Mouse (Mus musculus): ENCODE results near the gene Leng9. TPM values are rescaled to one million over a fixed set of nuclear protein-coding genes. Genes with fewer than 3 reads are reported as not detected.

Leng9 gene
- total RNA-seq, 2 experiments from 2014 or later, result 2.4 to 3.6 TPM

DNA sequence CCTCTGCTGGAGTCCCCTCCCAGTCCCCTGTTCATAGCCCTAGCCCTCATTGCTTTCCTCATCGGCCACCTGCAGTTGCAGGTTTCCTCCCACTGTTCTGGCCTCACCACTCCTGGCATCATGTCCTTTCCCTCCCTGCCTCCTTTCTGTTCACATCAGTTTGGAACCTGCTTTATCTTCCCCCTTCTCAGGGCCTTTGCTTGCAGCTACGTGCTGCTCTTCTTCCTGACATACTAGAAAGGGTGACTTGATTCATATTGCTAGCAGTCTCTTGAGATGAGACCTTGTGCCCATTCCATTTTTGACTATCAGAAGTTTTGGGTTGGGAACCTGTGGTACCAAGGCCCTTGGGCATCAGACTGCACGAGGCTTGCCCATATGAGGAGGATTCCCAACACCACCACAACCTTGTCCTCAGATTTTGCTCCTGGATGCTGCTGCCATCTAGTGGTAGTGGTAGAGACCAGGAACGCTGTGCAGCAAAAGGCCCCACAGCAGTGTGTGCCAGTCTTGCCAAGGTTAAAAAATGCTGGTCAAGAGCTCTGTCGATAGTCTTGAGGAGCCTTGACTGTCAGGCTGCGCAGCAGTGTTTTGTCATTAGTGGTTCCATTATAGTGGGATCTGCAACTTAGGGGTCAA, 4.5 kb downstream of the Leng9 start:
- intact Hi-C loops (cut with DNase I), result loop anchor here (10.0 kb wide), 2 partner anchors 521 to 779 kb away; partner anchors contain the start of genes Nat14, Prpf31, Ssc5d and Tfpt
- DNase-seq, result peak; percentile 60 to 65

DNA sequence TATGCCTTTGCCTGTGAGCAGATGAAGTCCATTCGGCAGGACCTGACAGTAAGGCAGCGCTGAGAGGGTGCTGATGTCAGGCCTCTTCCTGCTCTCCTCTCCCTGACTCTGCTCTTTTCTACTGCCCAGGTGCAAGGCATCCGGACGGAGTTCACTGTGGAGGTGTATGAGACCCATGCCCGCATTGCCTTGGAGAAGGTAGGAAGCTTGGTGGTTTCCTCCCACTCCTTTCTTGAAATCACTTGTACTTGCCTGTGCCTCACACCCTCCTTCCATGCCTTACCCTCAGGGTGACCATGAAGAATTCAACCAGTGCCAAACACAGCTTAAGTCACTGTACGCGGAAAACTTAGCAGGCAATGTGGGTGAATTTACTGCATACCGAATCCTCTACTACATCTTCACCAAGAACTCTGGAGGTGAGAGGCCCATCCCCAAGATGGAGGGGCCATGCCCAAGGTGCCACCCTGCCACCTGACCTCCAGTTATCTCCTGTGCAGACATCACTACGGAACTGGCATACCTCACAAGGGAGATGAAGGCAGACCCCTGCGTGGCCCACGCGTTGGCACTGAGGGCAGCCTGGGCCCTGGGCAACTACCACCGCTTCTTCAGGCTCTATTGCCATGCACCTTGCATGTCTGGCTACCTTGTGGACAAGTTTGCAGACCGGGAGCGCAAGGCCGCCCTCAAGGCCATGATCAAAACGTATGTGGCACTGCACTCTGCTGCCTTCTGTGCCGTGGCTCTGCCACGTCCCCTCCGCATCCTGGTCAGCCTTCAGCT, 5.2 kb downstream of the Leng9 start:
- intact Hi-C loops (cut with DNase I), result loop anchor here (10.0 kb wide), 2 partner anchors 520 to 780 kb away; partner anchors contain the start of genes Nat14, Prpf31, Ssc5d and Tfpt
- no peak for DNase-seq

DNA sequence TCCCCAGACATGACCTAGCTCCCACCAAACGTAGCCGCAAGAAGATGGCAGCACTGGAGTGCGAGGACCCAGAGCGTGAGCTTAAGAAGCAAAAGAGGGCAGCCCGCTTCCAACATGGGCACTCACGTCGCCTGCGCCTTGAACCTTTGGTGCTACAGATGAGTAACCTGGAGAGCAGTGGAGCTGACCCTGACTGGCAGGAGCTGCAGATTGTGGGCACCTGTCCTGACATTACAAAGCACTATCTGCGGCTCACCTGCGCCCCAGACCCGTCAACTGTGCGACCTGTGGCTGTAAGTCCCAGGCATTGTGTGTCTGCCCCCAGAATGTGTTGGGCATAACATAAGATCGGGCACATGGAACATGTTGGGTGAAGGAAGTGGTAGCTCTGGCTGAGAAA, 6.1 kb downstream of the Leng9 start:
- intact Hi-C loops (cut with DNase I), result loop anchor here (10.0 kb wide), 2 partner anchors 519 to 781 kb away; partner anchors contain the start of genes Nat14, Prpf31, Ssc5d and Tfpt
- DNase-seq, result no peak

DNA sequence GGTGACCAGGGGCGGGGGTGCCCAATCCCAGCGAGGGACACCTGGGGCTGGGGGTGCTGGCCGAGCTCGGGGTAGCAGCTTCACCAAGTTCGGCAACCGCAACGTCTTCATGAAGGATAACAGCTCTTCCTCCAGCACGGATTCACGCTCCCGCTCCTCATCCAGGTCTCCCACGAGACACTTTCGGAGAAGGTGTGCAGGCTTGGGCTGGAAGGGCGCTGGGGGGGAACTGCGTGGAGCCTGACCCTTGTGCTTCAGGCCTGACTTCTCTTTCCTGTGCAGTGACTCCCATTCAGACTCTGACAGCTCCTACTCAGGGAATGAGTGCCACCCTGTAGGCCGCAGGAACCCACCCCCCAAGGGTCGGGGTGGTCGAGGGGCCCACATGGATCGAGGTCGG, 6.7 kb downstream of the Leng9 start:
- no peak for DNase-seq
- intact Hi-C loops (cut with DNase I), result loop anchor here (10.0 kb wide), 2 partner anchors 519 to 781 kb away; partner anchors contain the start of genes Nat14, Prpf31, Ssc5d and Tfpt

DNA sequence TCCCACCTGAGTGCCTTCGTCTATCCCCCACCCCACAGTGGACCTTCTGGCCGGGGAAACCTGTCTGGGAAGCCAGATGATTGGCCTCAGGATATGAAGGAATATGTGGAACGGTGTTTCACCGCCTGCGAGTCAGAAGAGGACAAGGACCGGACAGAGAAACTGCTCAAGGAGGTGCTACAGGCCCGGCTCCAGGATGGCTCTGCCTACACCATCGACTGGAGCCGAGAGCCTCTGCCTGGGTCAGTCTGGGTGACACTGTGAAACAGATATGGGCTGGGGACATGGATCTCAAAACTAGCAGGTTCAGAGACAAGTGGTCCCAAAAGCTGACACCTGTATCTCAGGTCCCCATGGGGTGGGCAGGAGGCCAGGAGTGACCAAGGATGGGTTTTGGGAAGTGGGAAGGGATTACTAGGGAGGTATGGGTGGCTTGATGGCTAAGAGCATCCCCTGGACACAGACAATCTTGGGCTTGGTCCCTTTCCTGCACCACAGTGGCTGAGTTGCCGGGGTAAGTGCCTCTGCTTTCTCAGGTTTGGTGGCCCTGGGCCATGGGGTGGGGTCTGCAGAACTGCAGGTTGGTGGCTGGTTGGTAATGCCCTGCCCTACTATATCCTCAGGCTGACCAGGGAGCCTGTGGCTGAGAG, 7.3 kb downstream of the Leng9 start:
- no peak for DNase-seq
- intact Hi-C loops (cut with DNase I), result loop anchor here (10.0 kb wide), 2 partner anchors 518 to 782 kb away; partner anchors contain the start of genes Nat14, Prpf31, Ssc5d and Tfpt

DNA sequence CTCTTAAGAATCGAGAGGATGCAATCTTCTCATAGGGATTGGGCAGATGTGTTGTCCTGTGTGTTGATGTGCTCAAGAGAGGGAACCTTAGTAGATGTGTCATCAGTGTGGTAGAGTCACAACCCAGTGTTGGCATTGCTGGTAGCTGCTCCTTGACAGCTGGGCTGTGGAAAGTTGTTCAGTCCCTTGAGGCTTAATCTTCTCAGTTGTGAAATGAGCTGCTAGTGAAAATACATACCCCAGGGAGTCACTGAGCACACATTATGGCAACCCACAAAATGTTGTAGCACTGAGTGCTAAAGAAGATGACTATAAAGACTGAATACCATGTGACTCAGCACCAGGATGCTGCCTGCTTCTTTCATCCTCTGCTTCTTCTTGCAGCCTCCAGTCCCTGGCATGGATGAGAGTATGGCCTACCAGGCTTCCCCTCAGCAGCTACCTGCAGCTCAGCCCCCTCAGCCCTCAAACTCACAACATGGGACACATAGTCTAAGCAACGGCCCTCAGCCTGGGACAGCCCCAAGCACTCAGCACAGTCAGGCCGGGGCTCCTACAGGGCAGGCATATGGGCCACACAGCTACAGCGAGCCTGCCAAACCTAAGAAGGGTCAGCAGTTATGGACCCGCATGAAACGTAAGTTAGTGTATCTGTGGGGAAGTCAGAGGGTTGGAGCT, 8.4 kb downstream of the Leng9 start:
- DNase-seq, result no peak
- intact Hi-C loops (cut with DNase I), result loop anchor here (10.0 kb wide), 2 partner anchors 517 to 783 kb away; partner anchors contain the start of genes Nat14, Prpf31, Ssc5d and Tfpt

DNA sequence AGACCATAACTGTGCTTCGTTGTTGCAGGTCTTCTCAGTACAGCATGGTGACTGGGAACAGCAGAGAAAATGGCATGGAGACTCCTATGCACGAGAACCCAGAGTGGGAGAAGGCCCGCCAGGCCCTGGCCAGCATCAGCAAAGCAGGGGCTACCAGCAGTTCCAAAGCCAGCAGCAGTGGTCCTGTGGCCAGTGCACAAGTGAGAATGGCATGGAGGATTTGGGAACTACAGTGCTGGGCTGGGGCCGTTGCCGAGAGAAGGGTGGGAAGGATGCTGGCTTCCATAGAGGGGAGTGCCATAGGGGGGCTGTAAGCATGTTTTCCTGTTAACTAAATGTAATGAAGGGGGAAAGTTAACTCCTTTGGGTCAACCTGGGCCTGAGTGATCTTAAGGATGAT, 10.8 kb downstream of the Leng9 start:
- DNase-seq, result no peak

DNA sequence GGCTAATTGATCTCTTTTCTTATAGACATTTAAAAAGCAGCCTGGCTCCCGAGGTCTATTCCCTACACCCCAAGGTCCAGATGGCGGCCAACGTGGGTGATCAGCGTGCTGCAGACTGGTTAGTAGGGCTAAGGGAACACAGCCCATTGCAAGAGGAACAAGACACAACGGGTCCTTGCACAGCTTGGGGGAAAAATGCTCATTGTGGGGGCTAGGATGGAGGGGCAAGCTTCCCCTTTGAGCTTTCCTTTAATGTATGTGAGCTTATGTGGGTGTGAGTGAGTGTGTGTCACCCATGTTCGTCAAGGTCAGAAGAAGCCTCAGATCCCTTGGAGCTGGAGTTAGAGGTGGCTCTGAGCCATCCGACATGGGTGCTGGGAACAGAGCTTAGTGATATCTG, 11.5 kb downstream of the Leng9 start:
- intact Hi-C loops (cut with DNase I), result loop anchor here (1.0 to 10.0 kb wide), 2 partner anchors 11 to 516 kb away; partner anchors contain the start of gene Ppp6r1
- no peak for DNase-seq

More for the DNA sequence above, 10.8 kb downstream of the Leng9 start:
- intact Hi-C loops (cut with DNase I), result loop anchor here (10.0 kb wide), 1 partner anchor 515 kb away; the partner anchor contains the start of gene Ppp6r1

DNA sequence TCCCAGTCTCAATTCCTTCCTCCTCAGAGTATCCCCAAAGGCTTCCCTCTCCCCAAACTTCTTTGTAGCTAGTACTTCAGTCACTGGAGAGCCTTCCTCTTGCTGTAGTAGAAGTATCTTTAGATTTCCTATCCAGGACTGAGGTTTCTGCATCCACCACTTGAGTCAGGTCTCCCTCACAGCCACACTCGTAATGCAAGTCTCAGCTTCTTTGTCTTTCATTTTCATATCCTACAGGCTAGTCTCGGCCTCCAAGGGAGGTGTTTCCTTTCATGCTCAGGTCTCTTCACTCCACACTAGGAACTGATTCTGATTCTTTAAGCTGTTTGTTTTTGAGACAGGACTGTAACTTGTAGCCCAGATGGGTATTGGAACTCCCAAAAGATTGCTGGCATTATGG, 12.0 kb downstream of the Leng9 start:
- no peak for DNase-seq
- intact Hi-C loops (cut with DNase I), result loop anchor here (1.0 to 10.0 kb wide), 2 partner anchors 11 to 517 kb away; partner anchors contain the start of gene Ppp6r1

DNA sequence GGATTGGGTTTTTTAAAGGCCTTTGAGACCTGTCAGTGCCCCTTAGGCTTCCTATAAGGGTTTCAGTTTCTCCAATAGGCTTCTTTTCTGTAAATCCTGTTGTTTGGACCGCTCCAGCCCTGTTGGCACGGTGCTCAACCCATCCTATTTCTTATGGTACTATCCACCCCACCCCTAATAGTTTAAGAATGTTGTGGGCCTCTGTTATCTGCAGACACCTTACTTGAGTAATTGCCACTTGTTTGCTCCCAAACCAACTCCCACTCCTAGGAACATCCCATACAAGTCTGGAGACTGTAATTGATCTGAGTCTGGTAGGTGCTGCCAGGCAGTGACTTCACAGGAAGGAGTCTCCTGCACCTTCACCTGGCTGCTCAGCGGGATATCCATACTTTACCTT, 12.4 kb downstream of the Leng9 start:
- DNase-seq, result no peak
- intact Hi-C loops (cut with DNase I), result loop anchor here (1.0 to 10.0 kb wide), 2 partner anchors 12 to 517 kb away; partner anchors contain the start of gene Ppp6r1

DNA sequence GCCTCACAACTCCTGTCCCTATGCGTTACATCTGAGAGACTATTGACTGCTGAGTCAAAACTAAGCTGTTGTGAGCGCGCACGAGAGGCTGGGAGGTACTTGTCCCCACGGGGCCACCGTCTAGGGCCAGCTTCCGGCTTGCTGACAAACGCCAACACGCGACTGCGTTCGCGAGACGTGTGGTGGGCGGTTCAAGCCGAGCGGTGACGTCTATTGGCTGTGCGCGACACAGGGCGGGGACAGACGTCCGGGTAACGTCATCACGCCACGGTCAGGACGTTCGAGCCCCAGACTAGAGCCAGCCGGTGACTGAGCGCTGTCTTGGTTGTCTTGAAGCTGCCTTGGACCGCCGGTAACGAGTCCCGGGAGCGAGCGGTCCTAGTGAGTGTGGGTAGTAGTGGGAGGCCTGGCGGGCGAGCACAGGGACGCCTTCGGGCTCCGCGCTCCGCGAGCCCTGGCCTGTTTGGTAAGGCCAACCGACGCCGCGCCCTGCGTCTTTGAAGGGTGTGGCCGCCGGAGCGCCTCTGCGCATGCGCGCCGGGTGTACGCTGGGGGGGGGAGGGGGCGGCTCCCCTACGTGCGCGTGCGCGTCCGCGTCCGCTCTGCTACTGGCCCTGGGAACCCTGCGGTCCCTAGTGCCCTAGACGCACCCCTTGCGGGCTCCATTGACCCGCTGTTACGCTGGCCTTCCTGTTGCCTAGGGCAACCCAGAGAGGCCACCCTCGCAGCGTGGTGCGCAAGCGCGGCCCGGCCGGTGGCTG, 13.2 kb downstream of the Leng9 start, which contains the start of gene Leng8:
Gene Leng8, plus strand, starts transcription at position 269 of the 761 bp plus-strand sequence.
- intact Hi-C loops (cut with DNase I), result loop anchor here (10.0 kb wide), 1 partner anchor 518 kb away; the partner anchor contains the start of gene Ppp6r1
- peak; percentile 99 to 100 for DNase-seq

DNA sequence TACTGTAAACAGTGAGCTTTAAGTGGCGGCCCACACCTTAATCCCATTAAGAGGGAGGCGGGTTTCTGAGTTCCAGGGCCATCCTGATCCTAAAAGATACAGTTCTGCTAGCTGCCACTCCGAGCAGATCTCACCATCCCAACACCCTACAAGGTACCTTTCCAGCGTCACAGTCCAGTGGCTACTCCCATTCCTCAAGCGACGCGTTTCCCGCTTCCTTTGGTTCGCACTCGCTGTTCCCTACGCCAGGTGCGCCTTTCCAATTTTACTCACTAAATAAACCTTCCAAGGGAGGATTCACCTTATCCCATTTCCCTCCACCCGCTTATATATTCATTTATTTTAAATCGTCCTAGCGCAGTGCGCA, 13.8 kb downstream of the Leng9 start:
- no peak for DNase-seq
- intact Hi-C loops (cut with DNase I), result loop anchor here (10.0 kb wide), 1 partner anchor 518 kb away; the partner anchor contains the start of gene Ppp6r1

DNA sequence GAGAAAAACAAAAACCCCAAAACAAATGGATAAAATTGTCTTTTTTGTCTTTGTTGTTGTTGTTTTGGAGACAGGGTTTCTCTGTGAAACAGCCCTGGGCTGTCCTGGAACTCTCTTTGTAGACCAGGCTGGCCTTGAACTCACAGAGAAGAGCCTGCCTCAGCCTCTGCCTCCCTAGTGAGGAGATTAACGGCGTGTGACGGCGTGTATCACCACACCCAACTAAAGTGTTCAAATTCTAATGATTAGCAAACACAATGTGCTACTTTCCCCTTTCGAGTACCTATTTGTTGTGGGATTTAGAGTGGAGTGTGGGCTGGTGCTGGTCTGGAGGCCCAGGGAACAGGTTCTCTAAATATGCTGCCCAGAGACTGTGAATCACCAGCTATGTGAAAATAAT, 15.3 kb downstream of the Leng9 start:
- no peak for DNase-seq
- intact Hi-C loops (cut with DNase I), result loop anchor here (5.0 to 10.0 kb wide), 2 partner anchors 377 to 520 kb away; partner anchors contain the start of gene Ppp6r1

DNA sequence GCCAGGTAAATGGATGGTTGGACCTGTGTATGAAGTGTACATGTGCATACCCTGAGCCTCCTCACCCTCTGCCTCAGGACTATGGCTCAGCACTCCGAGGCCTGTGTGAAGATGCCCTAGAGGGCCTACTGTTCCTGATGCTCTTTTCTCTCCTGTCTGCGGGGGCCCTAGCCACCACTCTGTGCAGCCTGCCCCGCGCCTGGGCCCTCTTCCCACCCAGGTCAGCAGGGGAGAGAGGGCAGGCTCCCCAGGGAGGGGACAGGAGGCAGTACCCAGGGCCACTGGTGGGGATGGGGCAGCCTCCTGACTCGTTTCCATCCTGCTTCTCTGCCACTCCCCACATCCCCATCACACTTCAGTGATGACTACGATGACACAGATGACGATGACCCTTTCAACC, 17.2 kb downstream of the Leng9 start:
- no peak for DNase-seq
- intact Hi-C loops (cut with DNase I), result loop anchor here (5.0 to 10.0 kb wide), 2 partner anchors 379 to 522 kb away; partner anchors contain the start of gene Ppp6r1

DNA sequence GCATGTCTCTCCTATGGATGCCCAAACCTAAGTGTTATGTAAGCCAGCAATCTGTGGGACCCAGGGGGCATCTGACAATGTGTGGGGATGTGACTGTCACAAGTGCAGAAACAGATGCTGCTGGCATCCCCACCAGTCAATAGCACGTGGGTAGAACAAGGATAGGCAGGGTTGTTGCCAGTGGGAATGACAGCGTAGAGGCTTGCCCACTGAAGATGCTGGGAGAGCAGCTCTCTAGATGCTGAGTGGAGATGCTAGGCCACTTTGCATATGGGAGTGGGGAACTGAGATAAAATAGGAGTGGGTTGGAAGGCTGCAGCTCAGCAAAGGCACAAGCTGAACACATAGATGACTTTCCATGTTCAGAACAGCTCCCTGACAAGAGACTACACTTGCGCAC, 17.6 kb downstream of the Leng9 start:
- no peak for DNase-seq
- intact Hi-C loops (cut with DNase I), result loop anchor here (5.0 to 10.0 kb wide), 2 partner anchors 380 to 522 kb away; partner anchors contain the start of gene Ppp6r1

DNA sequence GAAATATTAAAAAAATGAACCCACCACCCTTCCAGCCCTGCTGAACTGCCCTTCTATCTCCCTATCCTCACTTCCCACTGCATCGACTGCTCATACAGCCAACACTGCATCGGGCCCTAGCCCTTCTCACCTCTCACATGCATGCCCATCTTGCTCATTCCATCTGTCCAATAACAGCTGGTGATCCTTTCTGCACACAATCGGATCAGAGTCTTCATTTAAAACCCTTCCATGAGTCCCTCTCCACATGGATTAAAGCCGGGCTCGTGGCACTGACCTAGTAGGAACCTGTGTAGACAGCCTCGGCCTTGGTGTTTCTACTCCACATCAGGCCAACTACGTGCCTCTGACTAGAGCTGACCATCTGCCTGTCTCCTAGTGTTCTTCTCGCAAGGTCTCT, 18.2 kb downstream of the Leng9 start:
- intact Hi-C loops (cut with DNase I), result loop anchor here (1.0 to 10.0 kb wide), 4 partner anchors 295 to 523 kb away; partner anchors contain the start of gene Ppp6r1
- DNase-seq, result no peak

DNA sequence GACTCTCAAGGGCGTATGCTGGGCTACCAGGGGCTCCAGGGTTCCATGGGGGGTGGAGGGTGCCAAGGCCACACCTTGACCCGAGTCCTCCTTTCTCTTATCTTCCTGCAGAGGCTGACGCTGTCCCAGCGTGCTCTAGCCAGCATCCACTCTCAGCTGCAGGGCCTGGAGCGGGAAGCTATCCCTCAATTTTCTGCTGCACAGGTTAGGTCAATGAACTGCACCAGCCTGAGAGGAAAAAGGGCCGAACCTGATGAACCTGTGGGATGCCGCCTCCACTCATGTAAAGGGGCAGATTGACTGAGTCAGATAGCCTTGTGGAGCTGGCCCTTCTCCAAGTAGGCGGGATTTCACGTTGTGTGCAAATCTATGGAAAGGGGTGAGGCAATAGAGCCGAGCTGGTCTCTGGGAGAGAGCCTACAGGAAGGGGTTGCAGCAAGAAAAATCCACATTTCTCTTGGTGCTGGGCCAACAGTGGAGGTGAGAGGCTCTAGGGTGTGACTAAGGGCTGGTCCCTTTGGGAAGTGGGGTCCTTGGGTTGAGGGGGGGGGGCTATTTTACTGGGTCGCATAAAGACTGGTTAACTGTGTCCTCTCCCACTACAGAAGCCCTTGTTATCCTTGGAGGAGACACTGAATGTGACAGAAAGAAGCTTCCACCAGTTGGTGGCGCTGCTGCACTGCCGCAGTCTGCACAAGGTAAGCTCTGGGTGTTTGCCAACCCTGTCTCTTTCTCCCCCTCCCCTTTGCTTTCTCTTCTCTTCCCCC, 19.3 kb downstream of the Leng9 start:
- intact Hi-C loops (cut with DNase I), result loop anchor here (1.0 to 10.0 kb wide), 4 partner anchors 296 to 524 kb away; partner anchors contain the start of gene Ppp6r1
- DNase-seq, result peak; percentile 78 to 87

DNA sequence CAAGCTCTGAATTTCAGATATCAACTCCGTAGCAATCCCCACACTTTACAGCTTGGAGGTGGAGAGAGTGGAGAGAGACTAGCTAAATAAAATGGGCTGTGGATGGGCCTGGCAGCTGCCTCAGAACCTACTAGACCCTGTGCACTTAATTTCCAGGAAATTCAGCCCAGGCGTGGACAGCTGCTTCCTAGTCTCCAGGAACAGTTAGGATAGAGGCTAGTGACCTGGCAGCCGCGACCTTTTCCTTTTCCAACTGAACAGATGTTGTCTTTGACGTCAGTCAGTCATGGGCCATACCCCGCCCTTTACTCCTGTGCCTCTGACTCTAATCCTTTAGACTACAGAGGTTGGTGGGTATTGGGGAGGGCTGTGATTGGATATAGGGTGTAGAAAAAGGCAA, 21.3 kb downstream of the Leng9 start:
- intact Hi-C loops (cut with DNase I), result no loop called here
- peak; percentile 69 to 71 for DNase-seq
